Mouse (Mus musculus) ES-E14 (cell line): ENCODE results near the gene Pim2.

Experiments used
- CHD2 ChIP-seq: IDR thresholded peaks from 2 replicates; pipeline ENCODE4 v1.6.1; 2014; ENCODE audit warnings: mild to moderate bottlenecking, low read depth, low read length, inconsistent platforms
- MAFK ChIP-seq: IDR thresholded peaks from 2 replicates; pipeline ENCODE4 v1.6.1; 2014; ENCODE audit warnings: mild to moderate bottlenecking, low read depth, low read length, inconsistent platforms; ENCODE audit not compliant: insufficient read depth
- ZNF384 ChIP-seq: IDR thresholded peaks from 2 replicates; pipeline ENCODE4 v1.6.1; 2012; ENCODE audit warnings: low read depth, low read length, inconsistent platforms

DNA sequence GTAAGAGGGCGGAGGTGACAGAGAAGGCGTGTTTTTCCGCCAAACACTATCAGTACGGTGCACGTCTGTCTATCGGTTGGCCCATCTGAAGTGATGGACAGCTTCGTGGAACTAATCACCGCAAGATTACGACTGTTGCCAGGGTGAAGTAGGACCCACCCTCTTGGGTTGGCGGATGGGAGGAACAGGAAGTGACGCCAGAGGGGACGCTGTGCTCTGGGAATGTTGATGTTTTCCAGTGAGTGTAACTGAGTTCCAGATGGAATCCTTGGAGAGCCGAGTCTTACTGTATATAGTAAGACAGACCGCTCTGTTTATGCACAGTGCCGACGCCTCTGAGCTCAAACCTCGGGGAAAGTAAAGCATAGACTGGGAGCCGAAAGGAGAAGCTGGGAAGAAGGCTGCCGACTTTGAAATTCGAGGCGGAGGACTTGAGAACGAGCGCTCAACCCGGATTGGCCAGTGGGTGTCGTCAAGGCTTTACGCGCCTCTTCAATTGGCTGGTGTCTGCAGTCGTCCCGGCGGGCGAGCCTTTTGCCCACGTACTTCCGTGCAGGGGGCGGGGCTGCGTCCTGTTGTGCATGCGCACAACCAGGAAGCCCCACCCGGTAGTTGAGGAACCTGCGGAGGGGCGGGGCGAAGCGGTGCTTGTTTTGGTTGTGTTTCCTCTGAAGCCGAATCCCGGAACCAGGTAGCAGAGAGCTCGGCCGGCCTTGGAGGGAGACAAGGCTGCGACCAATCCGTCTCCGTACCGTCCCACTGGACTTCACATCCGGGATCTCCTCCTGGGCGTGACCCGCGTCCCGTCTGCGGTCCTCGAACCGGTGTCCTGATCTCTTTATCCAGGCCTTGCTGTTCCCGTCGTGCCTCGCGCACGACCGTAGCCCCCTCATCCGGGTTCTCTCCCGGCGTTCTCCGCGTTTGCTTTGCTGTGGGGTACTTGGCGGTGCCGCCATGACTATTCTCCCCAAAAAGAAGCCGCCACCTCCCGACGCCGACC, 36.6 kb upstream of the Pim2 start, which contains the start of gene Otud5:
- TF ChIP-seq ZNF384 (no peak), CHD2 (0 out of 2 replicates have a peak, but pooled peaks have one; percentile 40), MAFK (no peak)
